Mouse (Mus musculus): Measurements from ENCODE around the gene Gm7137. TPM values are rescaled to one million over a fixed set of nuclear protein-coding genes. Genes with fewer than 3 reads are reported as not detected.

Gm7137 gene
- polyA plus RNA-seq (2015; fragmentation: Illumina TruSeq; extraction: RNeasy Lipid Tissue Mini Kit (QIAGEN cat#74804); ENCODE audit: low read depth, low replicate concordance): not detected

DNA sequence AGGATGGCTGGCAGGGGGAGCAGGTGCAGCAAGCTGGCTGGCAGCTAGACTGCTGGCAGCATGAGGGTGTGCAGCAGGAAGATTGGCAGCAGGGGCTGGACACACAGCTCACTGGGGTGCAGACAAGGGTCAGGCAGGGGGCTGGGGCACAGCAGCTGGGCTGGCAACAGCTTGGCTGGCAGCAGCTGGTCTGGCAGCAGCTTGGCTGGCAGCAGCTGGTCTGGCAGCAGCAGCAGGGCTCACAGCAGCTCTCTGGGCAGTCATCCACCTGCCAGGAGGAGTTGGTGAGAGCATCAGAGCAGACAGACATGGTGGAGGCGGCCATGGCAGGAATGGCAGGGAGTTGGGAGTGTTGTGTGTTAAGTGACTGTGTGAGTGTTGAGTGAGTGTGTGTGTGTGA is at the start of gene Gm7137:
Gene Gm7137, minus strand, starts transcription at position 325 of the 400 bp plus-strand sequence.

GRCm38 (mm10) chr10:77835647-77836046 is 47.6 kb upstream of the Gm7137 start, which contains the start of gene Krtap10-10:
TSS of gene Krtap10-10 (plus strand) at chr10:77835947.

DNA sequence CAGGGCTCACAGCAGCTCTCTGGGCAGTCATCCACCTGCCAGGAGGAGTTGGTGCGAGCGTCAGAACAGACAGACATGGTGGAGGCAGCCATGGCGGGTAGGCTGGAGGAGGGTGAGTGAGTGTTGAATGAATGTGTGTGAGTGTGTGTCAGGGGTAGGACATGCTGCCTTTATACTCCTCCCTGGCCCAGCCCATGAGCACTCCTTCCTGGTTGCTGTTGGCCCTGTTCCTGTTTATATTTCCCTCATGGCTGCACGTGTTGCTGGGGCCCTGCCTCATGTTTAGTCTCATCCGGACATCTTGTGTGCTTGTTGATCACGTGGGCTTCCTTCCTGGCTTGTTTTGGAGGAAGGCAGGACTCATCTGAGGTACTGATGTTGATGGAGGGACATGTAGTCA is 39.0 kb upstream of the Gm7137 start, which contains the start of gene Krtap10-4:
Gene Krtap10-4, minus strand, starts transcription at position 145 of the 400 bp plus-strand sequence.

DNA sequence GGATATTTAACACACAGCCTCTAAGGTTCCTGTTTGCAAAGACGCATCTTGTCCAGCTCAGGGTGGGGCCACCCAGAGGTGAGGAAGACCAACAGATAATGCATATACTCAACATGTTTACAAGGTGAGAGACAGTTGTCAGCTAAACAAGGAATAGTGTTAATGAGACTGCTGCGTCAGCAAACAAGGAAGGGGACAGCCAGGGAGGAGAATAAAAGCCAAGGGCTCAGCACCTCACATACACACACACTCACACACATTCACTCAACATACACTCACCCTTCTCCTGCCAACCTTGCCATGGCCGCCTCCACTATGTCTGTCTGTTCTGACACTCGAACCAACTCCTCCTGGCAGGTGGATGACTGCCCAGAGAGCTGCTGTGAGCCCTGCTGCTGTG is 26.4 kb upstream of the Gm7137 start, which contains the start of gene Gm2696:
Gene Gm2696, plus strand, starts transcription at position 301 of the 400 bp plus-strand sequence.

GRCm38 (mm10) chr10:77811743-77812142 is 23.7 kb upstream of the Gm7137 start, which contains the start of gene Gm9507:
TSS of gene Gm9507 (minus strand) at chr10:77811843.

DNA sequence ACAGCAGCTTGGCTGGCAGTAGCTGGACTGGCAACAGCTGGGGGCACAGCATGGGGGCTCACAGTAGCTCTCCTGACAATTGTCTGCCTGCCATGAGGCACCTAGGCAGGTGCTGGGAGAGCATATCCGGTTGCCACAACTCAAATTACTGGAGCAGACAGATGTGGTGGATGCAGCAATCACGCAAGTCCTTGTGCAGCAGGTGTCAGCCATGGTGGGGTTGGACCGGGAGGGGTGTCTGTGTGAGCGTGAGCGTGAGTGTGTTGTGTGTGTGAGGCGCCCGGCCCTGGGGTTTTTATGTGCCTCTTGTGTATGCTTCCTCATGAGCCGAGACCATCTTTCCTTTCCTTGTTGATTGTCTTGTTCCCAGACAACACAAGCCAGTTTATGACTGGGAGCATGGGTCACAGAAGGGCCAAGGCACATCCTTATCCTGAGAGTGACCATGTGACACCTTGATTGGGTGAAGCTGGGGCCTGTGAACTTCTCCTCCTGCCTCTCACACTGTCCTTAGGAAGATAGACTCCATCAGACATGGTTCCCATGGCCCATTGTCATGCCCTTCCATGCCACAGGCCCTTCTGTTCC is 11.0 kb upstream of the Gm7137 start, which contains the start of gene Gm19668:
Gene Gm19668, minus strand, starts transcription at position 213 of the 588 bp plus-strand sequence.

DNA sequence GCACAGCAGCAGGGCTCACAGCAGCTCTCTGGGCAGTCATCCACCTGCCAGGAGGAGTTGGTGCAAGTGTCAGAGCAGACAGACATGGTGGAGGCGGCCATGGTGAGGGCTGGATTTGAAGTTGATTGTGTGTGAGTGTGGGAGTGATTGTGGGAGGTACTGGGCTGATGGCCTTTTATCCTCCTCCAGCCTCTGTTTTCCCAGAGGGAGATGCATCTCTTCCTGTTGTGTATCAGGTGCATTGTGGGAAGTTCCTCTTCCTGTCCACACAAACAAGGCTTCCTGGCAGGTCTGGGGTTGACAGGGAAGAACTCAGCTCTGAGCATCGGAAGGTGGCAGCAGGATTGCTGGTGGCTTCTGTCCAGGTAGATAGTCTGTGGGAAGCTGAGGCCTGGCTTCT is 7.0 kb upstream of the Gm7137 start, which contains the start of gene Gm9639:
Gene Gm9639, minus strand, starts transcription at position 101 of the 400 bp plus-strand sequence.

GRCm38 (mm10) chr10:77782442-77782841 is 5.6 kb downstream of the Gm7137 start, which contains the start of gene Gm3250:
TSS of gene Gm3250 (minus strand) at chr10:77782542.

GRCm38 (mm10) chr10:77776844-77777243 is 11.2 kb downstream of the Gm7137 start, which contains the start of gene Gm7138:
TSS of gene Gm7138 (minus strand) at chr10:77776944.

GRCm38 (mm10) chr10:77771225-77771624 is 16.8 kb downstream of the Gm7137 start, which contains the start of gene Gm3238:
TSS of gene Gm3238 (minus strand) at chr10:77771325.

DNA sequence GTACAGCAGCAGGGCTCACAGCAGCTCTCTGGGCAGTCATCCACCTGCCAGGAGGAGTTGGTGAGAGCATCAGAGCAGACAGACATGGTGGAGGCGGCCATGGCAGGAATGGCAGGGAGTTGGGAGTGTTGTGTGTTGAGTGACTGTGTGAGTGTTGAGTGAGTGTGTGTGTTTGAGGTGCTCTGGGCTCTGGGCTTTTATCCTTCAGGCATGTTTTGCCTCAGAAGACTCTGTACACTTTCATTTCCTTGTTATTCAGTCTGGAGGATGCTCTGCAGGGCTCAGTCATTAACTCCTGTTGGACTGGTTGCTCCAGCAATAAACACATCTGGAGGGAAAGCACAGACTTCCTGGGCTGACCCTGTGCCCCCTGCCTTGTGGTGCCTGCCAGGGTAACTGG is 28.4 kb downstream of the Gm7137 start, which contains the start of gene Gm3233:
Gene Gm3233, minus strand, starts transcription at position 101 of the 400 bp plus-strand sequence.

DNA sequence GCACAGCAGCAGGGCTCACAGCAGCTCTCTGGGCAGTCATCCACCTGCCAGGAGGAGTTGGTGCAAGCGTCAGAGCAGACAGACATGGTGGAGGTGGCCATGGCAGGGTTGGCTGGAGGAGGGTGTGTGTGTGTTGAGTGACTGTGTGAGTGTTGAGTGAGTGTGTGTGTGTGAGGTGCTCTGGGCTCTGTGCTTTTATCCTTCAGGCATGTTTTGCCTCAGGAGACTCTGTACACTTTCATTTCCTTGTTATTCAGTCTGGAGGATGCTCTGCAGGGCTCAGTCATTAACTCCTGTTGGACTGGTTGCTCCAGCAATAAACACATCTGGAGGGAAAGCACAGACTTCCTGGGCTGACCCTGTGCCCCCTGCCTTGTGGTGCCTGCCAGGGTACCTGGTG is 36.7 kb downstream of the Gm7137 start, which contains the start of gene Gm9736:
Gene Gm9736, minus strand, starts transcription at position 101 of the 400 bp plus-strand sequence.

DNA sequence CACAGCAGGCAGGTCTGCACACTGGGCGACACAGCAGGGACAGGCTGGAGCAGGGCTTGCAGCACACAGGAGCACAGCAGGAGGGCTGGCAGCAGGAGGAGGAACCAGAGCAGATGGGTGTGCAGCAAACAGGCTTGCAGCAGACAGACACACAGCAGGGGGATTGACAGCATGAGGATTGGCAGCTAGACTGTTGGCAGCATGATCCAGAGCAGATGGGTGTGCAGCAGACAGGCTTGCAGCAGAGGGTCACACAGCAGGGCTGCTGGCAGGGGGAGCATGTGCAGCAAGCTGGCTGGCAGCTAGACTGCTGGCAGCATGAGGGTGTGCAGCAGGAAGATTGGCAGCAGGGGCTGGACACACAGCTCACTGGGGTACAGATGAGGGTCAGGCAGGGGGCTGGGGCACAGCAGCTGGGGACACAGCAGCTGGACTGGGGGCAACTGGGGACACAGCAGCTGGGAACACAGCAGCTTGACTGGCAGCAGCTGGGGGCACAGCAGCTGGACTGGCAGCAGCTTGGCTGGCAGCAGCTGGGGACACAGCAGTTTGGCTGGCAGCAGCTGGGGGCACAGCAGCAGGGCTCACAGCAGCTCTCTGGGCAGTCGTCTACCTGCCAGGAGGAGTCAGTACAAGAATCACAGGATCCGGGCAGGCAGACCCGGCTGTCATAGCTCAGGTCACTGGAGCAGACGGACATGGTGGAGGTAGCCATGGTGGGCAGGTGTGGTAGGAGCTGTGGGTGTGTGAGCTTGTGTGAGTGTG is 45.9 kb downstream of the Gm7137 start, which contains the start of gene Gm18596:
Gene Gm18596, minus strand, starts transcription at position 715 of the 765 bp plus-strand sequence.

Other genes with a start within 250 kb of the Gm7137 start
- 81.4 TPM for gene Pttg1ip, start 206.5 kb downstream of the Gm7137 start, polyA plus RNA-seq (2015; fragmentation: Illumina TruSeq; extraction: RNeasy Lipid Tissue Mini Kit (QIAGEN cat#74804); ENCODE audit: low read depth, low replicate concordance)
- 222 TPM for gene Sumo3, start 182.1 kb downstream of the Gm7137 start, polyA plus RNA-seq (2015; fragmentation: Illumina TruSeq; extraction: RNeasy Lipid Tissue Mini Kit (QIAGEN cat#74804); ENCODE audit: low read depth, low replicate concordance)
- 7.8 TPM for gene Gm49325, start 182.0 kb downstream of the Gm7137 start, polyA plus RNA-seq (2015; fragmentation: Illumina TruSeq; extraction: RNeasy Lipid Tissue Mini Kit (QIAGEN cat#74804); ENCODE audit: low read depth, low replicate concordance)
- 47.4 TPM for gene Ube2g2, start 165.9 kb downstream of the Gm7137 start, polyA plus RNA-seq (2015; fragmentation: Illumina TruSeq; extraction: RNeasy Lipid Tissue Mini Kit (QIAGEN cat#74804); ENCODE audit: low read depth, low replicate concordance)
- 0.58 TPM for gene Tspear, start 101.6 kb downstream of the Gm7137 start, polyA plus RNA-seq (2015; fragmentation: Illumina TruSeq; extraction: RNeasy Lipid Tissue Mini Kit (QIAGEN cat#74804); ENCODE audit: low read depth, low replicate concordance)
- gene Gm19402, start 97.4 kb downstream of the Gm7137 start, polyA plus RNA-seq (2015; fragmentation: Illumina TruSeq; extraction: RNeasy Lipid Tissue Mini Kit (QIAGEN cat#74804); ENCODE audit: low read depth, low replicate concordance): not detected
- gene Gm9508, start 91.0 kb downstream of the Gm7137 start, polyA plus RNA-seq (2015; fragmentation: Illumina TruSeq; extraction: RNeasy Lipid Tissue Mini Kit (QIAGEN cat#74804); ENCODE audit: low read depth, low replicate concordance): not detected
- not detected for gene Gm10272, start 81.6 kb downstream of the Gm7137 start, polyA plus RNA-seq (2015; fragmentation: Illumina TruSeq; extraction: RNeasy Lipid Tissue Mini Kit (QIAGEN cat#74804); ENCODE audit: low read depth, low replicate concordance)
- gene Gm10024, start 76.7 kb downstream of the Gm7137 start, polyA plus RNA-seq (2015; fragmentation: Illumina TruSeq; extraction: RNeasy Lipid Tissue Mini Kit (QIAGEN cat#74804); ENCODE audit: low read depth, low replicate concordance): not detected
- not detected for gene Gm10142, start 72.4 kb downstream of the Gm7137 start, polyA plus RNA-seq (2015; fragmentation: Illumina TruSeq; extraction: RNeasy Lipid Tissue Mini Kit (QIAGEN cat#74804); ENCODE audit: low read depth, low replicate concordance)
- gene Krtap12-1, start 67.6 kb downstream of the Gm7137 start, polyA plus RNA-seq (2015; fragmentation: Illumina TruSeq; extraction: RNeasy Lipid Tissue Mini Kit (QIAGEN cat#74804); ENCODE audit: low read depth, low replicate concordance): not detected
- gene Gm10100, start 61.7 kb downstream of the Gm7137 start, polyA plus RNA-seq (2015; fragmentation: Illumina TruSeq; extraction: RNeasy Lipid Tissue Mini Kit (QIAGEN cat#74804); ENCODE audit: low read depth, low replicate concordance): not detected
- not detected for gene Gm18596, start 45.6 kb downstream of the Gm7137 start, polyA plus RNA-seq (2015; fragmentation: Illumina TruSeq; extraction: RNeasy Lipid Tissue Mini Kit (QIAGEN cat#74804); ENCODE audit: low read depth, low replicate concordance)
- not detected for gene Gm9736, start 36.8 kb downstream of the Gm7137 start, polyA plus RNA-seq (2015; fragmentation: Illumina TruSeq; extraction: RNeasy Lipid Tissue Mini Kit (QIAGEN cat#74804); ENCODE audit: low read depth, low replicate concordance)
- not detected for gene Gm3233, start 28.5 kb downstream of the Gm7137 start, polyA plus RNA-seq (2015; fragmentation: Illumina TruSeq; extraction: RNeasy Lipid Tissue Mini Kit (QIAGEN cat#74804); ENCODE audit: low read depth, low replicate concordance)
- gene Gm3238, start 16.9 kb downstream of the Gm7137 start, polyA plus RNA-seq (2015; fragmentation: Illumina TruSeq; extraction: RNeasy Lipid Tissue Mini Kit (QIAGEN cat#74804); ENCODE audit: low read depth, low replicate concordance): not detected
- gene Gm7138, start 11.3 kb downstream of the Gm7137 start, polyA plus RNA-seq (2015; fragmentation: Illumina TruSeq; extraction: RNeasy Lipid Tissue Mini Kit (QIAGEN cat#74804); ENCODE audit: low read depth, low replicate concordance): not detected
- gene Gm3250, start 5.7 kb downstream of the Gm7137 start, polyA plus RNA-seq (2015; fragmentation: Illumina TruSeq; extraction: RNeasy Lipid Tissue Mini Kit (QIAGEN cat#74804); ENCODE audit: low read depth, low replicate concordance): not detected
- gene Gm9639, start 6.9 kb upstream of the Gm7137 start, polyA plus RNA-seq (2015; fragmentation: Illumina TruSeq; extraction: RNeasy Lipid Tissue Mini Kit (QIAGEN cat#74804); ENCODE audit: low read depth, low replicate concordance): not detected
- not detected for gene Gm19668, start 10.9 kb upstream of the Gm7137 start, polyA plus RNA-seq (2015; fragmentation: Illumina TruSeq; extraction: RNeasy Lipid Tissue Mini Kit (QIAGEN cat#74804); ENCODE audit: low read depth, low replicate concordance)
- gene Gm9507, start 23.6 kb upstream of the Gm7137 start, polyA plus RNA-seq (2015; fragmentation: Illumina TruSeq; extraction: RNeasy Lipid Tissue Mini Kit (QIAGEN cat#74804); ENCODE audit: low read depth, low replicate concordance): not detected
- not detected for gene Gm2696, start 26.5 kb upstream of the Gm7137 start, polyA plus RNA-seq (2015; fragmentation: Illumina TruSeq; extraction: RNeasy Lipid Tissue Mini Kit (QIAGEN cat#74804); ENCODE audit: low read depth, low replicate concordance)
- not detected for gene Krtap10-4, start 38.9 kb upstream of the Gm7137 start, polyA plus RNA-seq (2015; fragmentation: Illumina TruSeq; extraction: RNeasy Lipid Tissue Mini Kit (QIAGEN cat#74804); ENCODE audit: low read depth, low replicate concordance)
- gene Krtap10-10, start 47.7 kb upstream of the Gm7137 start, polyA plus RNA-seq (2015; fragmentation: Illumina TruSeq; extraction: RNeasy Lipid Tissue Mini Kit (QIAGEN cat#74804); ENCODE audit: low read depth, low replicate concordance): not detected
- not detected for gene Gm36176, start 58.6 kb upstream of the Gm7137 start, polyA plus RNA-seq (2015; fragmentation: Illumina TruSeq; extraction: RNeasy Lipid Tissue Mini Kit (QIAGEN cat#74804); ENCODE audit: low read depth, low replicate concordance)
- not detected for gene Gm10318, start 64.7 kb upstream of the Gm7137 start, polyA plus RNA-seq (2015; fragmentation: Illumina TruSeq; extraction: RNeasy Lipid Tissue Mini Kit (QIAGEN cat#74804); ENCODE audit: low read depth, low replicate concordance)
- gene Gm3285, start 73.8 kb upstream of the Gm7137 start, polyA plus RNA-seq (2015; fragmentation: Illumina TruSeq; extraction: RNeasy Lipid Tissue Mini Kit (QIAGEN cat#74804); ENCODE audit: low read depth, low replicate concordance): not detected
- 6.6 TPM for gene Lrrc3, start 114.3 kb upstream of the Gm7137 start, polyA plus RNA-seq (2015; fragmentation: Illumina TruSeq; extraction: RNeasy Lipid Tissue Mini Kit (QIAGEN cat#74804); ENCODE audit: low read depth, low replicate concordance)
- 19.7 TPM for gene Trpm2, start 182.4 kb upstream of the Gm7137 start, polyA plus RNA-seq (2015; fragmentation: Illumina TruSeq; extraction: RNeasy Lipid Tissue Mini Kit (QIAGEN cat#74804); ENCODE audit: low read depth, low replicate concordance)
- 41.3 TPM for gene 1810043G02Rik, start 190.3 kb upstream of the Gm7137 start, polyA plus RNA-seq (2015; fragmentation: Illumina TruSeq; extraction: RNeasy Lipid Tissue Mini Kit (QIAGEN cat#74804); ENCODE audit: low read depth, low replicate concordance)
- 90.2 TPM for gene Pfkl, start 221.9 kb upstream of the Gm7137 start, polyA plus RNA-seq (2015; fragmentation: Illumina TruSeq; extraction: RNeasy Lipid Tissue Mini Kit (QIAGEN cat#74804); ENCODE audit: low read depth, low replicate concordance)